Mouse (Mus musculus): Measurements from ENCODE around the gene Hmga1. TPM values are rescaled to one million over a fixed set of nuclear protein-coding genes. Genes with fewer than 3 reads are reported as not detected.

Hmga1 gene
- polyA plus RNA-seq (2015; fragmentation: Nextera tagmentation; extraction: Ambion mirVana) = 75.4 and 76.9 TPM in 2 replicates

DNA sequence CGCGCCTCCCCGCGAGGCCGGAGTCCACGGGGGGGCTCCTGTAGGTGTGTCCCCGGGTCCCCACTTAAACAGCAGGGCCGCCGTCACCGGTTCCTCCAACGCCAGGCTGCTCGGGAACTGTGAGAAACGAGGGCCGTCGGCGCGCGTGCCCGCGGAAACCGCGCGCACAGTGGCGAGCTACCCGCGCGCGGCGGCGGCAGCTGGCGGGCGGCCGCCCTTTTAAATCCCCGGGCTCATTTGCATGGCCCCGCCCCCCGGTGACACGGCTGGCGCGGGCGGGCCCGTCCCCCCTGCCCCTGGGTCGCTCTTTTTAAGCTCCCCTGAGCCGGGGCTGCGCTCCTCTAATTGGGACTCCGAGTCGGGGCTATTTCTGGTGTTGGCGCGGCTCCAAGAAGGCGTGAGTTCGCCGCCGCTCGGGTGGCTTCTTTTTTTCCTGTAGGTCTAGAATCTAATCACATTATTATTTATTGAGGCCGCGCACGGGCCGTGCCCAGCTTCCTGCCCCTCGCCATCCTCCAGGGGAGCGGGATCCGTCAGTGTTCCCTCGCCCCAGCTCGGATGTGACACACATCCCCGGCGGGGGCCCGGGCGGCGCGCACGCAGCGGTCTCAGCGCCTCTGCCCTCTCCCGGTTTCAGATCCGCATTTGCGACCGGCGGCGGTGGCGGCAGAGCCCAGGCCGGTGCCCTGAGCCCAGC is at the start of gene Hmga1:
Hmga1 (plus strand) TSS at position 183 of the 697 bp plus-strand sequence.

DNA sequence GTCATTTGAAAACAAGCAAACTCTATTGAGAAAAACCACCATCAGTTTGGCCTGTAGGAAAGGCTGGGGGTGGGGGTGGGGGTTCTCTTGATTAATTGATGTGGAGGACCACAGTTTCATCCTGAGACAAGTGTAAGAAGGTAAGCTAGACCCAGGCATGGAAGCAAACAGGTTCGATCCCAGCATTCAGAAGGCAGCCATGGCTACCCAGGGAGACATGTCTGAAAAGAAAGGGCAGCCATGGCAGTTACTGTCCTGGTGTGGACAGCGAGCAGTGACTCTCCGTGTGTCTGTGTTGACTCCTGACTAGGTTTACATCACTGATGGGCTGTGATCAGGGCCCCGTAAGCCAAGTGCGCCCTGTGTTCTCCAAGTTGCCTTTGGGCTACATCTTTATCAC is 35.0 kb upstream of the Hmga1 start, which contains the start of gene Grm4:
Grm4 (minus strand) TSS at position 101 of the 400 bp plus-strand sequence.

DNA sequence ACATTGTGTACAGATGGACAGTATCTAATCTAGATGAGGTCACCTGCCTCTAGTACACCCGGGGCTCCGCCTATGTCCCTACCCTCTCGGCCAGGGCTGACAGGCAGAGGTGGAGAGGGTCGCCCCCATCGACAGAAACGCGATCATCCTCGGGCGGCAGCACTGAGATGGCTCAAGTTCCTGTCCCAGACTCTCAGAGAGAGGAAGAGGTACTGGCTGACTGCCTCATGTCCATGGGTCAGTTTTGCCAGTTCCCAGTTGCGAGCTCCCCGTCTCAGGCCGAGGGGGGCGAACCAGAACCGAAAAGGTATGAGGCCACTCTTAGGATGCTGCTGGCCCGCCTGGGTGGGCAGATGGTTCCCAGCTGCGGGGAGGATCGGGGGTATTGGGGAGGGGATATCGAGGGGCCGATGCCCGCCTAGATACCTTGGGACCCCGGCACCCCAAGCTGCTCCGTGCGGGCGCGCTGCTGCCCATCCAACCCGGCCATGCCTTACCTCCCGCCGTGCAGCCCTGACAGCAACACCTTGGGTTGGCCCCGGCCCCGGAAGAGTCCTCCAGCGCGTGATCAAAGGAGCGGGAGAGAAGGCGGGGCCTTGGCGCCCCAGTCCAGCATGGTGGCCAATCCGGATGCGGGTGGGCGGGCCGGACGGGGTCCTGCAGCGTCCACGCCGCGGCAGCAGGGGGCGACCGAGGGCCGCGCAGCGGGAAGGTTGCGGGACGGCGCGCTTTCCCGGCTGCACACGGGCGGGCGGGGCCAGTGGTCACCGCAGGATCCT is 9.1 kb downstream of the Hmga1 start, which contains the start of gene AI413582:
AI413582 (minus strand) TSS at position 594 of the 779 bp plus-strand sequence.

Other genes starting within 250 kb of the Hmga1 start
- gene Grm4, start 35.1 kb upstream of the Hmga1 start, polyA plus RNA-seq (2015; fragmentation: Nextera tagmentation; extraction: Ambion mirVana) = not detected in 2 replicates
- gene AI413582, start 9.3 kb downstream of the Hmga1 start, polyA plus RNA-seq (2015; fragmentation: Nextera tagmentation; extraction: Ambion mirVana) = 25.3 and 39.1 TPM in 2 replicates
- gene Nudt3, start 67.0 kb downstream of the Hmga1 start, polyA plus RNA-seq (2015; fragmentation: Nextera tagmentation; extraction: Ambion mirVana) = 48.3 and 49.0 TPM in 2 replicates
- gene RPS10-NUDT3, start 78.7 kb downstream of the Hmga1 start, polyA plus RNA-seq (2015; fragmentation: Nextera tagmentation; extraction: Ambion mirVana) = not detected in 2 replicates
- 728 and 735 TPM in 2 replicates for gene Rps10, start 80.2 kb downstream of the Hmga1 start, polyA plus RNA-seq (2015; fragmentation: Nextera tagmentation; extraction: Ambion mirVana)
- gene Pacsin1, start 99.0 kb downstream of the Hmga1 start, polyA plus RNA-seq (2015; fragmentation: Nextera tagmentation; extraction: Ambion mirVana) = 0.39 and 0.91 TPM in 2 replicates
- 0.15 TPM in 1 of 2 replicates, not detected in the other for gene Spdef, start 172.5 kb downstream of the Hmga1 start, polyA plus RNA-seq (2015; fragmentation: Nextera tagmentation; extraction: Ambion mirVana)